Mouse (Mus musculus) layer of hippocampus, adult 11-12 months (tissue): ENCODE measurements at regions not wholly inside any gene's neighbourhood (a gene's known extent, or its start where the extent isn't known, plus 50 kb on each side); places are given as distances from the start of the nearest gene placed in this dataset.
"Not testable (repeated sequence)": the region's sequence is repeated elsewhere in the genome, so short reads cannot be mapped to it uniquely, and the experiment has no call there.

ENCODE experiments used
- DNase-seq: peaks from one replicate; pipeline ENCODE4 v3.0.0; 2022; ENCODE audit warnings: low spot score

DNA sequence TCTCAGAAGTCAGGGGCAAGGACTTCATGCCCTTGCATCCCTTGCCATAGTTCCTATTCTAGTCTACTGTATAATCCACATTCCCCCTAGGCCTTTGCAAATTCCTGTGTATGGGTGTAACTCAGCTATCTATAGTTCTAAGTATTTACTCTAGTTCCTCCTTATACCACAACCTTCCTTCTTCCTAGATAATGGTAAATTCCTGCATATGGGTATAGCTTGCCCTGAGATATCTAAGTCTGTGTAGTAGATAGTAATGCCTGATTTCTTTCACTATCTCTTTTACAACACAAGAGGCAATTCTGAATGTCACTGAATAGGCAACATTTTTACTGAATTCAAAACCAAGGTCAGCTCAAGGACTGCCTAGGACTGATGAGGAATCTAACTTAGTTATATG is 1000.2 kb downstream of the Kcnt2 start:
- DNase-seq = not testable (repeated sequence)

GRCm38 (mm10) chr1:141274738-141275137 is 1028.8 kb downstream of the Kcnt2 start:
- DNase-seq = no peak

GRCm38 (mm10) chr1:141281513-141281912 is 1035.6 kb downstream of the Kcnt2 start:
- DNase-seq = no peak

GRCm38 (mm10) chr1:141322968-141323367 is 1077.0 kb downstream of the Kcnt2 start:
- DNase-seq = no peak

DNA sequence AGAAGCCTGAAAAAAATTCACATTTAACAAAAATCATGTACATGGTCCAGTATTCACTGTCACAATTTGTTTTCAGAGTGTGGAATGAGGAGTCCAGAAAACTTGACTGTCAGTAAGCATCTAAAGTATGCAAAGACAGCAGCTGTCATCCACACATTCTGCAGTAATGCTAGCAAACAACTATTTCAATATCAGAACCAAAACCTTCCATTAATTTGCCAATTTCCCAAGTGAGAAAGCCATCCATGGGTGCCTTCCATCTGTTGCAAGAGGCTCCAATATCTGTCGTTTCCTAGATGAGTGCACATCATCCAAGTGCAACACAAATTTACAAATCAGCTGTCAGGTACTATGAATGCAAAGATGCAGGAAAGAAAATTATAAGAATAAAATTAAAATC is 1092.1 kb downstream of the Kcnt2 start:
- DNase-seq = peak; percentile 7

DNA sequence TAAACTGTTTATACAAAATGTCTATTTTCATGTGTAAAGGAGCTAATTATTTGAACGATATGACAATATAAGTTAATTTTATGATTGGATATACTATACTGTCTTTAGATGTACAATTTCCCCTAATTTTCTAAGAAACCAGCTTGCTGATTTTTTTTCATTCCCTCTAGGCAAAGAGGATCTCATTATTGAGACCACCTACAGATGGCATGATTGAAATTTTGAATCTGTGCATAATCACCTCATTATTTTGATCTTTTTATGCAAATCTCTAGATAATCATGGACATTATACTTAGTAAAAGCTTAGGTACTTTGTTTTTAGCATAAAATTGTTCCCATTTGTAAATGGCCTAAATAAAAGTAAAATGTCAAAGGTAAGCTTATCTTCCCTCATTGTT is 1123.5 kb downstream of the Kcnt2 start:
- no peak for DNase-seq

GRCm38 (mm10) chr1:141375966-141376365 is 1130.0 kb downstream of the Kcnt2 start:
- DNase-seq = no peak

DNA sequence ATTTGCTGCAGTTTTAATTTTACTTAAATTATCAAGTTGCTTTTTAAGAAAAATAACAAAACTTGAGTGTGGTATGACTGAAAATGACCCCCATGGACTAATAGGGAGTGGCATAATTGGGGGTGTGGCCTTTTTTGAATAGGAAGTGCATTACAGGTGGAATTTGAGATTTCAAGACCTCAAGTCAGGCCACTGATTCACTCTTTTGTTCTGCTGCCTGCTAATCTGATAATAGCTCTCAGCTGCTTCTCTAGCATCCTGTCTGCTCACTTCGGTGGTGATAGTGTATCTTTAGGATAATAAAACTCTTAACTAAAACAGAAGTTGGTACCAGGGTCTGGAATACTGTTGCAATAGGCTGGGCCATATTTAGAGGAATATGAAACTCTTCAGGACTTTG is 1155.4 kb downstream of the Kcnt2 start:
- no peak for DNase-seq

- DNase-seq = peak; percentile 44
Measured at GRCm38 (mm10) chr1:141429675-141430074, 1183.7 kb downstream of the Kcnt2 start.

GRCm38 (mm10) chr1:141430117-141430516 is 1184.2 kb downstream of the Kcnt2 start:
- DNase-seq = no peak

- no peak for DNase-seq
Measured at GRCm38 (mm10) chr1:141435452-141435851, 1189.5 kb downstream of the Kcnt2 start.

DNA sequence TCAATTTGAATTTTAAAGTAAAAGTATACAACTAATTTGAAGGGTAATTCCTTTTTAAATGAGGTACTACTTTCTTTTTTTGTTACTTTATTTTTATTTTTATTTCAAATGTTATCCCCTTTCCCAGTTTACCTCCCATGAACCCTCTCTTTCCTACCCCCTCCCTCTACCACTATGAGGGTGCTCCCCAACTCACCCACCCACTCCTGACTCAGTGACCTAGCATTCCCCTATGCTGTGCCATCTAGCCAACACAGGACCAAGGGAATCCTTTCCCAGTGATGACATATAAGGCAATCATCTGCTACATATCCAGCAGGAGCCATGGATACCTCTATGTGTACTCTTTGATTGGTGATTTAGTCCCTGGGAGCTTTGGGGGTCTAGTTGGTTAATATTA is 1194.3 kb downstream of the Kcnt2 start:
- DNase-seq = no peak

DNA sequence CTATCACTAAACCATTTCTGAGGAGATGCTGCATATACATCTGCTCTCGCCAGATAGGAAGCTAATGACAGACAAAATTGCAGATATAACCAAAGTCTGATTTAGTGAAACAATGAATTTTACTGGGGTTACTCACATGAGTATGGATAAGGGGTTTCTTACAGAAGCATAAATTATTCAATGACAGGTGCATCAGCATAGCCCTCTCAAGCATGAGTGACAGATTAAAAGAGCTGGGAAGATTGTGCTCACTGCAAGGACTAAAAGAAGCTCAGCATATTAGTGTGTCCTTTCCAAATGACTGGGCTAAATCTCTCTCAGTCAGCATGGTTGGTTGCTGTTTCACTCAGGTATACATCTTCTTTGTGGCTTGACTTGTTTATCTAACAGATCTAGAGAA is 1205.0 kb downstream of the Kcnt2 start:
- DNase-seq = no peak

DNA sequence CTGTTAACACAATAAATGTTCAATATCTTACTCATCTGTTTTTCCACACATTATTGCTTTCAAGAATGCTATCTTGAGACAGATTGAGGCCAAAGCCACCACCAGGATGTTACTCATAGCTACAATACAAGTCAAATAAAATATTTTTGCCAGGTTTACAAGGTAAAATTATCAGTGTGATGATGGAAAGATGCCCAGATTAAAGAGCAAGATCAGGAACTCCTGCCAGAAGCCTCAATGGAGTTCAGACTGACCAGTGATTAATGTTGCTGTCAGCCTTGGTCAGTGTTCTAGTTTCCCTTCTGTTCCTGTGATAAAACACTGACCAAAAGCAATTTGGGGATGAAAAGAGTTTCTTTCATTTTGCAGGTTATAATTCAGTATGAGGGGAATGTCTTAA is 1218.6 kb downstream of the Kcnt2 start:
- DNase-seq = no peak
